Mouse (Mus musculus) left cerebral cortex, postnatal 36 days (tissue): ENCODE data around the gene Hmga2. TPM values are rescaled to one million over a fixed set of nuclear protein-coding genes. Genes with fewer than 3 reads are reported as not detected.
A peak's percentile ranks its signal among the peaks of the same experiment; 100 is the strongest.

Experiments used
- DNase-seq, 2 experiments: peaks; one replicate each; pipeline ENCODE4 v3.0.0; 2021 to 2022; ENCODE audit warnings: low spot score in 2 of 2, mixed read lengths in 1 of 2
- intact Hi-C: fragments of 180-260 bp; cut with DNase I; formaldehyde crosslinking; loops from one replicate; pipeline ENCODE4 v1.15.1; 2025
- total RNA-seq, 2 experiments: library from RNA; stranded (reverse); gene quantifications; 2 replicates each; pipeline ENCODE4 v1.2.3; 2021

The Hmga2 gene
- total RNA-seq, 2 experiments from 2014 or later: 0.20 to 0.34 TPM

DNA sequence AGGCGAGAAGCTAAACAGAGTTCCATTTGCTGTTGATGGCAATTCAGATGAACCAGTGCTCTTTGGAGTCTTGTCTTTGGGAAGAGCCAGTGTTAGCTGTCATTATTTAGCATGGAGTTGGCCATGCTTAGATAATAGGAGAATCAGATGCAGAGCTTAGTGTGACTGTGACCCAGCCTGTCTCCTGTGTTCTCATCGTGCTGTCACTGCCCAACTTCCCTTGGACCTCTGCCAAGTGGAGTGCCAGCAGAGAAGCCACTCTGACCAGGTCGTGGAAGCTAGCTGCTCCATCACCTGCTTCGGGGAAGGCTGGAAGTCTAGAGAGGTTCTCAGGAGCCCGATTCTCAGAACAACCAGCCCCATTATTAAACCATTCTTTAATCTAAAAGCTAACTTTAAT lies 73.3 kb downstream of the Hmga2 start:
- intact Hi-C loops: no loop called here
- DNase-seq: no peak

DNA sequence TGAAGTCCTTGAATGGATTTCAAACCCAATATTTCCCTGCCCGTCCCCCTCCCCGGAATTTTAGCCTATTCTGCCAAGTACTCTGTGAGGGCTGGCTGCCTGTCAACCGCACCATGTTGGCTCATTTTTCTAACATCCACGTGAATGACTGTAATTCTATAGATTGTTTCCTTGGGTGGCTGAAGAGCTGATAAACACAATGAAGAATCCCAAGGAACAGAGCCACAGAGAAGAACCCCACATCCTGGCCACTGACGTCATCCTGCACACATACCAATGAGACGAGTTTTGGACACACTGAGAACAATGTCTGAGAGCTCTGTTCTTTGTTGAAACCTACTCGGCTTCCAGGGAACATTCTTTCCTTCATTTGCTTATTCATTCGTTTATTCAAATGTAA lies 74.5 kb downstream of the Hmga2 start:
- intact Hi-C loops: no loop called here

DNA sequence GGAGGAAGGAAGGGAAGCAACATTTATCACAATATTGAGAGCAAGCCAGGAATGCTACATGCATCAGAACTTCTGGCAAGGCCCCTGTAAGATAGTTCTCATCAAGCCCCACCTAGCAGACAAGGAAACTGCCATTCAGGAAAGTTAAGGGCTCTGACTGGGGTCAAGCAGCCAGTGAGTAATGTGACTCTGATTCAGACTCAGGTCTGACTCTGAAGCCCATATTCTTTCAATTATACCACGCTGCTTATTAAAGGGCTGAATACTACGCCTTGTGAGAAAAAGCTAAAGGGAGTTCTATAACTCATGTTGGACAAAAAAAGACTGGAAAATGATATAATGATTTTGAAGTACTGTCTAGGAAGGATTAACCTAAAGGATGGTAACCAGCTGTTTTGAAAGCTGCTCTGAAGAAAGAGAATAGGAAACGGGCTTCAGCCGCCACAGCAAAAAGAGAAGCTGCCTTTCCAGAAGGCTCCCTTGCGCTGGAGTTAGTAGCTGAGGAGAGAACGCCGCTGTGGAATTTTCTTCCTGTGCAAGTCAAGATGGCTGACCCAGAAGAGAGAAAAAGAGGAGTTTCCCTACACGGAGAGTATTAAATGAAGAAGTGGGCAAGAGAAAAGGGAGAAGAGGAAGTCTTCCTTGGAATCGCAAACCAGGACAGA lies 76.3 kb downstream of the Hmga2 start:
- intact Hi-C loops: no loop called here
- no peak for DNase-seq

More for the DNA sequence above, 74.5 kb downstream of the Hmga2 start:
- no peak for DNase-seq

DNA sequence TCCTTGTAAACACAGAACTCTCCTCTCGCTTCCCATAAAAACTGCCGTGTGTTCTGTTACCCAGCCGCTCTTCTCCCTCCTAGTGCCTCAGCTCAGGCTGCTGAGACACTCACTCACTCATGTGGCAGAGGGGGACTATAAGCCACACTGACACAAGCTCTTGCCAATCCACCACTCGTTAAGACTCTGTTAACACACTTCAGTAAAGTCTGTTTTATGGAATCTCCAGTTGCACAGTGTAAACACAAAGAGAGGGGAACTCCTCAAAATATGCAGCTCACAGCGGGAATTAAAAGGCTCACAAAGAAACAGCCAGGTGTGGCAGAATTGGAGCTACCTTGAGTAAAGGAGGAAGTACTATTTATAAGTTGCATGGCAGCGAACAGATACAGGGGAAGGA lies 77.5 kb downstream of the Hmga2 start:
- intact Hi-C loops: no loop called here
- DNase-seq: no peak

DNA sequence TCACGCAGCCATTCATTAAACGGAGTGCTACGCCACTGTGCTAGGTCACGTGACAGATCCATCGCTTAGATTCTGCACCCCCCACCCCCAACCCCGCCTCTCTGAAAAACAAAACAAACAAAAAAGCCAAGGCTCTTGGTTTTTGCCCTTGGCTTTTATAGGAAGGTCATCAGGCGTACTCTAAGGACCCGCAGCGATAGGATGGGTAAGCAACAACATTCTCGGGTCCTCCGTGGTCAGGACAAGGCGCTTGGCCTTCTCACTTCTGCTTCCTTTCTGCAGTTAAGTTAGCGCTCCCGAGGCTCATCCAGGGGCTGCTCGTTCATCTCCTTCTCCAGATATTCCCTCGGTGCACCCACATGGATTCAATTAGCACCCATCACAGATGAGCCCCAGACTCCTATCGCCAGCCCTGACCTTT lies 79.0 kb downstream of the Hmga2 start:
- intact Hi-C loops: no loop called here
- no peak for DNase-seq

DNA sequence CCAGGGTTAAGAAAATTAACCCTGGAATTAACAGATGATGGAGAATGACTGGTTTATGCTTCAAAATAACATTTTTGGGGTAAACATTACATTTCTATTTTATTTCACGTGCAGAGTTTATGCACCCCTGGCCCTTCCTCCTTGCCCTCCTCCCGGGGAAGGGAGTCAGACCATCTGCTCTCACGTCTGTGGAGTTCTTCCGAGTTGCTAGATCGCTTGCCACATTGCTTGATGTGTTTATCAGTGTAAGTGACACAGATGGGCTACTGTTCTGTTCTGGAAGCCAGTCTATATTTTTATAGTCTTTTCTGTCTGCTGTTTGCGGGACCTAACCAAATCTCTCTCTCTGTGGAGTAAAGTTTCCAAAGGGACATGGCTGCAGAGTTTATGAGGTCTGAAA lies 80.7 kb downstream of the Hmga2 start:
- intact Hi-C loops: no loop called here
- no peak for DNase-seq

DNA sequence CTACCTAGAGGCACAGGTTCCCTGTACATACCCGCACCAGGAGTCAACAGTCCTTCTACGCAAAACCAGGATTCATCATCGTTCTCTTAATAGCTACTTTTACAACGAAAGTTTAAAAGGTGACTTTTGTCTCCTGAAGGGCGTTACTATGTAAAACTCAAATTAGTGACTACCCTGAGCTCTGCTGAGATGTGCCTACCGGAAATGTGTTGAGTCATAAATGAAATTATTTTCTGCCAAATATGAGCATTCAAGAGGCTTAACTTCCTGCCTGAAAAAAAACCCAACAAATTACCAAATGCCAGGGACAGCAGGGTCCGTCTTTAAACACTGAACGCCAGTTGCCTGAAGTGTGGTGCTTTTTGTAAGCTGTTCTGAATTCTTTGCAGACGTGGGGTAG lies 81.5 kb downstream of the Hmga2 start:
- DNase-seq: no peak
- intact Hi-C loops: no loop called here

DNA sequence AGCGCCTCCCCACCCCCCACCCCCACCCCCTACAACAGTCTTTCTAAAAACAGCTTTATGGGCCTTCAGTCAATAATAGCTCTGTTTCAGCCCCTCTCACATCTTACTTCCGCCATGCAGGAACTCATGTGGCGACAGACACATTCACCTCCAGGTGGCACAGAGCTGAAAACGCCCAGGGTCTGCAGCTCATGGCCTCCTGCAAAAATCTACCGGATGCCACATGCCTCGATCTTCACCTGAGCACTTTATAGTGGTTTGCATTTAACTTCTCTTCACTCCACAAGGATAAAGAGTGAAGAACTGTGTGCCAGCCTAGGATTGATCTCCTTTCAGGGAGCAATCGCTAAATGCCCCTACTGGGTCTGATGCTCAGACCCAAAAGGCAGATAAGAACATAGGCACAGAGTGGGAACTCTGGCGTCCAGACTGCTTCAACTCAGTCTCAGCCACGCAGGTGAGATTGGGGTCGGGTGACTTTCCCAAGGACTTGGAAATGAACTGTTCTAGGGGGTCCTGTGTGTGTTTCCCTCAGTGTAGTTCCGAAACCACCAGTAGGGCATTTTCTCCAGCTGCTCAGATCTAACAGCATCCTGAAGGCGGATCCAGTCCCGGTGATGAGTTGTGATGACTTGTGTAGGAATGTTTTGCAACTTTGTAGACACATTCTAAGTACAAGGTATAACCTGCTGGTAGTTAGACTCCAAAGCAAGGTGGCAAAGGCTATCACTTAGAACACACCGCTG lies 84.1 kb downstream of the Hmga2 start:
- intact Hi-C loops: no loop called here
- DNase-seq: no peak

DNA sequence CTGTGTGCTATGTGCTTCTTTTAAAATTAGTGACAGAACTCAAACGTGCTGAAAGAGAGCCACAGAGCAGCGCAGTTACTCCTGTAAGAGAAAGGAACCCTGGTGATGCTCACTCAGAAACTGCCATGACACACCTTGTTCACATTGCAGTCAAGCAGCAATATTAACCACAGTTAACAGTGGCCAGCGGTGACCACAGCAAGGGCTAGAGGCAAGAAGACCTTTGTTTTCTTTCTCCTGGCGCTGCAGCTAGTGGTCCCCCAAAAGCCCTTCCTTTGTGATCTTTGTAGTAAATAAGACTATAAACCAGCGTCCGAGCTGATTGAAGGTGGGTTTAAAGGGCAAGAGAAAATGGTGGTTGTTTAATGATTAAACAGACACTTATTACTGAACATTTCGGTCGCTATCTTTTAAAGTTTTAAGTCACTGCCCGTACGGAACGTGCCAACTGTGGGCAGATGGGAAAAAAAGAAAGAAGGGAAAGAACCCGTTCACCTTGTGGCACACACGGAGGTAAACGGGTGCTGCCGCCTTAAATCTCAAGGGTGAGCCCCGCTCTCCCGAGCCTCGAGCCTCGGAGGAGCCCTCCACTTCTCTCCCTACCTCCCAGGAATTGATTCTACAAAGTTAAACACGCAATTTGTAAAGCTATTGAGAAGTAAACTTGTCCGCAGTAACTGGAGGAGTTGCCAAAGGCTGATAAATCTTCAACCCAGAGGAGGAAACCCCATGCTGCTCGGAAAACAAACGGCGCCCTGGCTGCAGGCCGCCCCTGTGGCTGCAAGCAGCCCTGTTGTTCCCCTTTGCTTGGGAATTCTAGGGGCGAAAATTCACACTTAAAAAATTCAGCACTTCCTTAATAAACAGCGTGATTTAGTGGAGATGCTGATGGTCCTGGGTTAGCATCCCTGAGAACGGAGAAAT lies 85.1 kb downstream of the Hmga2 start:
- DNase-seq: no peak
- intact Hi-C loops: no loop called here

DNA sequence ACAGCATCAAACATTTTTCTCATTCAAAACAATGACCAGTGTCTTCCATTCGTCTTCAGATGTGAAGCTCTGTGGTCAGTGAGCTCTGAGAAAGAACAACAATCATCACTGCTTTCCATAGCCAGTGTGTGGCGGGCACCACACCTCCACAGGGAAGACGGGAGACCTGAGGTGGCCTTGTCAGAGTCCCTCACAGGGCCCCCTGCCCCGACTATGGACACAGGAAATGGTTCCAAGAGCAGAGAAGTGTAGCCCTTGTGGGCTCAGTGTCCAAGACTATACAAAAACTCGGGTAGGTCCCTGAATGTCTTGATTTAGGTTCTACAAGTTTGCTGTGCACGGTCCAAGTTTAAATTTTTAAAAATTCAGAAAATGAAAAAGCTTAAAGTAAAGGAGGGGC lies 86.6 kb downstream of the Hmga2 start:
- DNase-seq: no peak
- intact Hi-C loops: no loop called here

DNA sequence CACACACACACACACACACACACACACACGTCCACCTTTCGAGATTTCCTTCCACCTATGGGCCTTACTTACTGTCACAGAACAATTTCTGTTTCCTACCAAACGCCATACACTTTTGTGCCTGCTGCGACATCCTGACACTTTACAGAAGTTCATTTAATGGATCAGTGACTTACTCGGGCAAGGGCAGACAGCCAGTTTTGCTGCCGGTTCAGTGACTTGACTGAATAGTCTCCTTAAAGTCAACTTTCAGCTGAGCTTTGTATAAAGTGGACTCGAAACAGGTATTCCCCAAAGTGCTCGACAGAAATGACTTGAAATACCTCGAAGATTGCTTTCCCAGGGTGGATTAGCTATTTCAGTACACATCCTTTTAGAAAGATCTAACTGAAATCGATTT lies 87.3 kb downstream of the Hmga2 start:
- intact Hi-C loops: no loop called here
- no peak for DNase-seq

DNA sequence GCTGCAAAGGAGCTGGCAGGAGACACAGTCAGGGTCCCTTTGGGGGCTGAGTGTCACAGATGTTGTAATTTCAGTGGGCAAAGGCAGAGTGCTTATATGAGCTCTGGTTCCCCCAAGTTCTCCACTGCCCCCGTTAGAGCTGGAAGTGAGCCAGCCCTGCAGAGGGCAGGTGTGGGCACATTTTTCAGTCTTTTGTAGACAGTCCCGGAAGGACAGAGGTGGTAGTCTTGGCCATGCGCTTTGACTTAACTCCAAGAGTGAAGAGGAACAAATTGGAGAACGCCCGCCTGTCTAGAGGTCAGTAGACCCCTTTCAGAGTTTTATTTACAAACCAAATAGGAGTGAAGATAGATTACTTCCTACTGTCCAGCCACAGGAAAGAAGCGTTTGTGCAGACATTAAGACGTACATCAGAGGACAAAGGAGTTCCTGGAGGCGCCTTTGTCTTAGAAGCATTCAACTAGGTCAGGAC lies 87.8 kb downstream of the Hmga2 start:
- no peak for DNase-seq
- intact Hi-C loops: no loop called here

DNA sequence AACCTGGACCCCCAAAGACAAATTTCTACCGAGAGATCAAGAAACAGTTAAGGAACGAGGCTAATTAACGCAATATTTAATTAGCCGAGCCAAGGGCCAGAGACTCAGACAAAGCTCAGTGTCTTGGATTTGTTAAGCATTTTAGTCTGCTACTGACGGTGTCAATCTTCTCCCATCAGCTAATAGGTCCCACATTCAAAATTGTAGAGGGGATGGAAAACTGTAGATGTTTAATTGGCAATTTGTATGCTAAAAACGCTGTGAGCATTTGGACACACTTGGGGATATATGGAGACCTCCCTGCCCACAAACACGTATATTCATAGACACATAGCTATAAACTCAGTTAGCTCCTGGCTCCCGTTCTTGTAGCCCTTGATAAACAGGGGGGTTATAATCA lies 89.2 kb downstream of the Hmga2 start:
- DNase-seq: no peak
- intact Hi-C loops: no loop called here

DNA sequence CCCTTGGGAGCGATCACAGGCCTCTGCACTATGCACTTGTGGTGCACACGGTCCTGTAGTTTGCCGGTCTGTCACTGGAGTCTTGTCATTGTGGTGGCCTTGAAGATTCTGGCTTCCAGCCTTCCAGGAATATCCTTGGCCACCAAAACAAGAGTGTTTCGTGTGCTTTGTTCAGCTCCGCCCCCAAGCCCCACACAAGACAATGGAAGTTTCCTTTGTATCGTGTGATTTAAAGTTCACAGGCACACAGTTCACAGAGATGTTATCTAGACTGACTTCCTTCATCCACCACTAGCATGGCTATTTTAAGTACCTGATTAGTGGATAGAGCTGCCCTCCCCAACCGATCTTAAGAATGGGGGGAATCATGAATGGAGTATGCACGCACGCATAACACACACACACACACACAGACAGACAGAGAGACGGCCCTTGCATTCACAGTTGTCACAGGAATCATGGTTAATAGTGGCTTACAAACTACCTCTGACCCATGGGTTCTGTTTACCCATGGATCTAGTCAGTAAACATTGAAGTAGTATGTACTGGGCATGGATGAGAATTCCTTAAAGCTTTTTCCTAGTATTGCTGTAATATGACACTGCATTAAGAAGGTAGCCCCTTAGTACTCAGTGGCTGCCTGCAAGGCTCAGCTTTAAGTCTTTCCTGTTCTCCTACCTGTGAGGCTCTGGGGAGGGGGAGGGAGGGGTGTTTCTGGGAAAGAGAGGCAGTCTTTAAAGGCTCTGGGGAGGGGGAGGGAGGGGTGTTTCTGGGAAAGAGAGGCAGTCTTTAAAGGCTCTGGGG lies 91.3 kb downstream of the Hmga2 start:
- DNase-seq: no peak
- intact Hi-C loops: no loop called here

DNA sequence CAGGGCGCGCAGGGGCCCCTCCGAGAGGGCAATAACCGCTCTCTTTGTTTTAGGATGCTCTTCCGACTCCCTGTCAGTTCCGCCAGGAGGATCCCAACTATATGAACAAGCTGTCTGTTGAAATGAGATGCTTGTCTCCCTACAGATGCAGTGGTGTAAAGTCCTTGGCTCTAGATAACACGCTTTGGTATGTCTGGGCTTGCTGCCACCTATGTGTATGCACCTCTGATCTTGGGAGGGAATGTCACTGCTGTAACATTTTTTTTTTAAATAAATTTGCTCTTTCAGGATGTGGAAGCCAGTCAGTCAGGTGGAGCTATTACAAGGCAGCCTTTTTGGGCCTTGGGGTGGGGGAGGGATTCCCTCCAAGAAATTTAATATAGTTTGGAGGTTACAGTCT lies 92.2 kb downstream of the Hmga2 start:
- no peak for DNase-seq
- intact Hi-C loops: no loop called here

DNA sequence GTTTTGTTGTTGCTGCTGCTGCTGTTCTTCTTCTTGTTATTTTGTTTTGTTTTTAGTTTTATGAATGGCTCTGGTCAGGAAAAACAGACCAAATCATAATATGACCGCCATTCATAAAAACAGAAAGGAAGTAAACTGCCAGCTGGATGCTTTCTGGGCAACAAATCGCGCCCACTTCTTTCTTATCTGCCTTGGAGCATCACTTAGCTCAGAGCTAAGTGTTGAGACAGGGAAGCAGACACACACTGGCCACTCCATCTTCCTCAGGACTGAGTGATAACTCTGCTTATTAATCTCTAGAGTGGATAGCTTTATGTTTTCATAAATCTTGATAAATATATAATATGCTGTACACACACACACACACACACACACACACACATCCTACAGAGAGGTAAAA lies 98.5 kb downstream of the Hmga2 start:
- no peak for DNase-seq
- intact Hi-C loops: no loop called here

DNA sequence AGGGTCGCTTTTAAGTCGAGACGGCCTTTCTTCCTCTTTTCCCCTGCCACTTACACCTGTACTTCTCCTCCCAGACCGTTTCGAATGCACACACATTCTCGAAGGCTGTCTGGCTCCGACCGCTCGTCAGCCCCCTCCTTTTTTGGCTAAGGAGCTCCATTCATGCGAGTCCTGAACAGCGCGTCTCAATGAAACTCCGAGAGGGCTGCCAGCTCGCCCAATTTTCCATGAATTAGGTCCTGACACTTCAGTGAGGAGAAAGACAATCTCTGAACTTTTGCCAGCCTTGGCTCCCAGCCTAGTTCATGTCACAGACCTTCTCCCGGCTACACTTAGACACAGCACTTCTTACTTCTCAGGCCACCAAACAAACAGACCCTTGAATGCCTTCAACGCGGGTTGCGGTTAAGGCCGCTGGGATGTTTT lies 98.9 kb downstream of the Hmga2 start:
- intact Hi-C loops: no loop called here
- peak; percentile 60 to 73 for DNase-seq

DNA sequence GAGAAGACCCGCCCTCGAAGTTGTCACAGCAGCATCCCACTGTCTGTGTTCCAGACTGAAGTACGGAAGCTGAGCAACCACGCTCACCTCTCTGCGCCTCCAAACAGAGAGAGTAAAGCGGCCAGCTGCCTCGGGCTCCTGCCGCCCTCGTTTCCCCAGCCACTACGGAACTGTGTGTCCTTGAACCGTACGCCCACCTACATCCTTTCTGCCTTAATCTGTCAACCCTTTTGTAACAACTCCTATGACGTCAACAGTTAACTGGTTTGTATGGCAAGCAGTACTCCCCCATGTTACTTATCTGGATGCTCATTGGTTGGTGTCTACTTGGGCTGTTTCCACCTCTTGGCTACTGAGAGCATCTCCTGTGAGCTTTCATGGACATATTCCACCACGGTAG lies 100.8 kb downstream of the Hmga2 start:
- DNase-seq: no peak
- intact Hi-C loops: no loop called here

DNA sequence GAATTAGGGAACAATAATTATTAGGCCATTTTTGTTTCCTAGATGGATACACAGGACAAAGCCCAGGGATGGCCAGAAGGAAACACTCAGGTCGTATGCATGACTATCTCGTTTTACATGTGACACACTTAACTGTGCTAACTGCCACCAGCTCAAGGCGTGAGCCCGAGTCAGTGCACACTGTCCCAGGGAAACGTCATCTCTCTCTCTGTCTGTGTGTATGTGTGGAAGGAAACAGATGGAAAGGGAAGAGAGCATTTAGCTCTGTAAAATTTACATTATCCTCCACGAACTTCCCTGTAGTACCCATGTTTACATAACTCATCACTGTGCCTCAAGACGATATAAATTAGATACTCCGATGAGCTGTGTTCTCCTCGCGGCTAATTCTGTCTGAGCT lies 105.1 kb downstream of the Hmga2 start:
- no peak for DNase-seq
- intact Hi-C loops: no loop called here
